Comparison of ENCODE assay signal across 25 mouse cellular contexts in the genomic region with DNA sequence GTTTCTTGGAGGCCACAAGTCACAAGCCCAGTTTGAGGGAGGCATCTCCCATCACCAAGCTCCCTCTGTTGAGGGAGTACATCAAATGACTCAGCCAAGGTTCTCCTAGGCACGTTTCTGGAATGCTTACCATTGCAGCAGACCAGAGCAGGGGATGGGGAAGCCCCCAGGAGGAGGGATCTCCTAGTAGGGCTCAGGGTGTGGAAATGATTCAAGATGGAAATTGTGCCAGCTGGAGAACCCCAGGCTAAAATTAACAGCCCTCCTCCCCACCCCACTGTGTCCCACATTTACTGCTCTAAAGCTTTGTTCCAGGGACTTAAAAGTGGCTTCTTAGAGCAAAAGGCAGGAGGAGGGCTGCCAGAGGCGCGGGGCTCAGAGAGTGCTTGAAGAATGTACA. TPM values are rescaled to one million over a fixed set of nuclear protein-coding genes. Genes with fewer than 3 reads are reported as not detected.
DNase-seq lines count a peak whose midpoint lies in the region; ATAC-seq lines count a peak whose summit lies in the region.
"Had no signal": no experiment of that assay in that cellular context is flagged by ENCODE, and none has a peak within 500 bp of the region (broad histone marks: within the 10 kb centered on the region; RNA-seq: fewer than 3 reads in every experiment).

No protein-coding gene starts in this region.

- no peaks in the 10 kb centered on the region for H3K36me3 ChIP-seq in embryonic facial prominence, embryonic 13.5 days
- no peaks in the 10 kb centered on the region for H3K36me3 ChIP-seq in embryonic facial prominence, embryonic 10.5 days (replicated peaks)
- H3K36me3 ChIP-seq in limb, embryonic 15.5 days, result peaks cover 12% of the 10 kb centered on the region; the same call in 1 of the 2 replicates
- H3K36me3 ChIP-seq: forebrain, embryonic 15.5 days; hindbrain, embryonic 12.5 days; midbrain, embryonic 12.5 days had no signal

- H3K4me2 ChIP-seq in embryonic facial prominence, embryonic 13.5 days, result no peak overlapping the region
- H3K4me2 ChIP-seq in limb, embryonic 15.5 days, result no peak overlapping the region
- H3K4me2 ChIP-seq: forebrain, embryonic 15.5 days; heart, embryonic 11.5 days; hindbrain, embryonic 12.5 days; lung, embryonic 14.5 days; midbrain, embryonic 12.5 days had no signal

- peaks cover 38% of the 10 kb centered on the region for H3K27me3 ChIP-seq in embryonic facial prominence, embryonic 13.5 days
- H3K27me3 ChIP-seq in embryonic facial prominence, embryonic 10.5 days (replicated peaks; ENCODE audit: low read depth, poor library complexity, severe bottlenecking), result peaks cover 42% of the 10 kb centered on the region
- H3K27me3 ChIP-seq in limb, embryonic 15.5 days, result peaks cover 25% of the 10 kb centered on the region
- H3K27me3 ChIP-seq: Patski had no signal

- no peak overlapping the region for H3K4me3 ChIP-seq in embryonic facial prominence, embryonic 13.5 days
- H3K4me3 ChIP-seq in embryonic facial prominence, embryonic 10.5 days, result no peak overlapping the region
- no peak overlapping the region for H3K4me3 ChIP-seq in limb, embryonic 15.5 days
- H3K4me3 ChIP-seq: forebrain, embryonic 15.5 days; hindbrain, embryonic 12.5 days; midbrain, embryonic 12.5 days had no signal

- 36% methylated on average over 3 of the region's 3 CpGs for WGBS in embryonic facial prominence, embryonic 13.5 days
- WGBS in embryonic facial prominence, embryonic 10.5 days, result 48% methylated on average over 3 of the region's 3 CpGs
- WGBS in limb, embryonic 15.5 days, result 15% methylated on average over 3 of the region's 3 CpGs

- intact Hi-C loops in left cerebral cortex, postnatal 14 days (cut with DNase I), result loop anchor here (5.0 kb wide), 1 partner anchor 73 kb away; a partner anchor contains a TSS
- intact Hi-C loops in left cerebral cortex, postnatal 36 days (cut with DNase I), result loop anchor here (5.0 to 10.0 kb wide), 2 partner anchors 80 to 88 kb away; no protein-coding TSS in a partner anchor

- H3K9me3 ChIP-seq in embryonic facial prominence, embryonic 13.5 days, result no peaks in the 10 kb centered on the region
- H3K9me3 ChIP-seq in embryonic facial prominence, embryonic 10.5 days, result no peaks in the 10 kb centered on the region
- H3K9me3 ChIP-seq in limb, embryonic 15.5 days, result no peaks in the 10 kb centered on the region
- H3K9me3 ChIP-seq: forebrain, embryonic 15.5 days; hindbrain, embryonic 12.5 days; midbrain, embryonic 12.5 days had no signal

- peaks cover 15% of the 10 kb centered on the region for H3K4me1 ChIP-seq in embryonic facial prominence, embryonic 13.5 days
- peaks cover 21% of the 10 kb centered on the region for H3K4me1 ChIP-seq in embryonic facial prominence, embryonic 10.5 days
- peaks cover 12% of the 10 kb centered on the region; the same call in 1 of the 2 replicates for H3K4me1 ChIP-seq in limb, embryonic 15.5 days

- ATAC-seq in embryonic facial prominence, embryonic 13.5 days (ENCODE audit: insufficient number of reproducible peaks, insufficient read depth, low FRiP score, low TSS enrichment, low read depth), result no peak
- ATAC-seq in limb, embryonic 15.5 days (ENCODE audit: insufficient number of reproducible peaks, low FRiP score, low TSS enrichment, low read depth), result no peak
- ATAC-seq: forebrain, embryonic 15.5 days; Patski had no signal

- no peak overlapping the region for H3K27ac ChIP-seq in embryonic facial prominence, embryonic 13.5 days
- no peak overlapping the region for H3K27ac ChIP-seq in embryonic facial prominence, embryonic 10.5 days (replicated peaks)
- peak overlapping the region; percentile 57 for H3K27ac ChIP-seq in limb, embryonic 15.5 days
- H3K27ac ChIP-seq: forebrain, embryonic 15.5 days; hindbrain, embryonic 12.5 days; kidney, postnatal 0 days; liver, embryonic 14.5 days; midbrain, embryonic 12.5 days had no signal

- no peak for DNase-seq in embryonic facial prominence, embryonic 10.5 days (ENCODE audit: low spot score)
- peak; percentile 59 to 80 for DNase-seq in left cerebral cortex, postnatal 14 days (ENCODE audit: low spot score in 2 of 2)
- DNase-seq in left cerebral cortex, postnatal 36 days (ENCODE audit: low spot score in 2 of 2), result no peak
- DNase-seq in 3T3-L1 (ENCODE audit: low read depth, low spot score), result peak; percentile 40
- no peak for DNase-seq in cerebellum, adult 11-12 months
- DNase-seq: adrenal gland, postnatal 36 days; cerebellum, adult 18-20 months; cerebellum, postnatal 25 days; heart, postnatal 10 days; kidney, adult 11 months; lung, embryonic 14.5 days; spleen, adult 18-20 months; thymus, postnatal 14 days had no signal

- H3K9ac ChIP-seq in embryonic facial prominence, embryonic 13.5 days, result 0 out of 2 replicates have a peak overlapping the region, but pooled peaks have one; percentile 27
- H3K9ac ChIP-seq in limb, embryonic 15.5 days, result no peak overlapping the region
- H3K9ac ChIP-seq: forebrain, embryonic 15.5 days; hindbrain, embryonic 12.5 days; liver, embryonic 14.5 days; lung, embryonic 14.5 days; midbrain, embryonic 12.5 days had no signal

RNA-seq across cellular contexts. Expression of a gene that starts 3.9 kb away (rescaled TPM):
- 19.9 and 23.5 TPM in 2 replicates for polyA plus RNA-seq in embryonic facial prominence, embryonic 13.5 days (2015; fragmentation: Nextera tagmentation; extraction: Ambion mirVana)
- 9.4 and 11.0 TPM in 2 replicates for polyA plus RNA-seq in embryonic facial prominence, embryonic 10.5 days (2016; fragmentation: Nextera tagmentation; extraction: Ambion mirVana)
- total RNA-seq in left cerebral cortex, postnatal 14 days (2021), result 10 to 100 TPM; 41.7 to 42.6 TPM
- 10 to 100 TPM; 33.3 to 52.7 TPM for total RNA-seq in left cerebral cortex, postnatal 36 days (2021)
- polyA plus RNA-seq in limb, embryonic 15.5 days (2015; fragmentation: Nextera tagmentation; extraction: Ambion mirVana), result 16.9 and 17.9 TPM in 2 replicates

RNA-seq across cellular contexts. Expression of a gene that starts 8.6 kb away (rescaled TPM):
- 10.0 TPM in 2 replicates for polyA plus RNA-seq in embryonic facial prominence, embryonic 13.5 days (2015; fragmentation: Nextera tagmentation; extraction: Ambion mirVana)
- polyA plus RNA-seq in embryonic facial prominence, embryonic 10.5 days (2016; fragmentation: Nextera tagmentation; extraction: Ambion mirVana), result 0.82 and 1.1 TPM in 2 replicates
- total RNA-seq in left cerebral cortex, postnatal 14 days (2021), result 100 to 1,000 TPM; 130 to 142 TPM
- total RNA-seq in left cerebral cortex, postnatal 36 days (2021), result 100 to 1,000 TPM; 179 to 184 TPM
- polyA plus RNA-seq in limb, embryonic 15.5 days (2015; fragmentation: Nextera tagmentation; extraction: Ambion mirVana), result 20.8 and 21.3 TPM in 2 replicates
- total RNA-seq: megakaryocyte, adult 5-6 weeks; monocyte, adult 5-6 weeks; neutrophil, adult 5-6 weeks had no signal
- polyA plus RNA-seq: heart, embryonic 11.5 days had no signal

RNA-seq across cellular contexts. Expression of a gene that starts 34.5 kb away (rescaled TPM):
- 164 and 187 TPM in 2 replicates for polyA plus RNA-seq in embryonic facial prominence, embryonic 13.5 days (2015; fragmentation: Nextera tagmentation; extraction: Ambion mirVana)
- 125 and 137 TPM in 2 replicates for polyA plus RNA-seq in embryonic facial prominence, embryonic 10.5 days (2016; fragmentation: Nextera tagmentation; extraction: Ambion mirVana)
- 10 to 100 TPM; 60.8 to 61.1 TPM for total RNA-seq in left cerebral cortex, postnatal 14 days (2021)
- total RNA-seq in left cerebral cortex, postnatal 36 days (2021), result 10 to 100 TPM; 55.2 to 63.9 TPM
- 141 and 146 TPM in 2 replicates for polyA plus RNA-seq in limb, embryonic 15.5 days (2015; fragmentation: Nextera tagmentation; extraction: Ambion mirVana)

RNA-seq across cellular contexts. Expression of a gene that starts 39.7 kb away (rescaled TPM):
- 124 and 138 TPM in 2 replicates for polyA plus RNA-seq in embryonic facial prominence, embryonic 13.5 days (2015; fragmentation: Nextera tagmentation; extraction: Ambion mirVana)
- polyA plus RNA-seq in embryonic facial prominence, embryonic 10.5 days (2016; fragmentation: Nextera tagmentation; extraction: Ambion mirVana), result 137 and 146 TPM in 2 replicates
- 100 to 1,000 TPM; 140 to 142 TPM for total RNA-seq in left cerebral cortex, postnatal 14 days (2021)
- total RNA-seq in left cerebral cortex, postnatal 36 days (2021), result 100 to 1,000 TPM; 153 to 170 TPM
- polyA plus RNA-seq in limb, embryonic 15.5 days (2015; fragmentation: Nextera tagmentation; extraction: Ambion mirVana), result 146 and 160 TPM in 2 replicates

RNA-seq across cellular contexts. Expression of a gene that starts 44.4 kb away (rescaled TPM):
- 21.7 and 22.7 TPM in 2 replicates for polyA plus RNA-seq in embryonic facial prominence, embryonic 13.5 days (2015; fragmentation: Nextera tagmentation; extraction: Ambion mirVana)
- polyA plus RNA-seq in embryonic facial prominence, embryonic 10.5 days (2016; fragmentation: Nextera tagmentation; extraction: Ambion mirVana), result 15.9 and 17.8 TPM in 2 replicates
- 1 to 10 TPM; 5.7 to 9.0 TPM for total RNA-seq in left cerebral cortex, postnatal 14 days (2021)
- 10 to 100 TPM in 1 of 2 experiments, 1 to 10 TPM in 1; 8.3 to 13.4 TPM for total RNA-seq in left cerebral cortex, postnatal 36 days (2021)
- 9.9 and 12.4 TPM in 2 replicates for polyA plus RNA-seq in limb, embryonic 15.5 days (2015; fragmentation: Nextera tagmentation; extraction: Ambion mirVana)

Comparison
In these comparisons a context has a peak if more than half of its experiments do, and no peak if none do; other contexts are left out.
1. DNase-seq: peak in left cerebral cortex, postnatal 14 days (2 of 2) and 3T3-L1 (single experiment); none in embryonic facial prominence, embryonic 10.5 days (single experiment), left cerebral cortex, postnatal 36 days (0 of 2) and cerebellum, adult 11-12 months (single experiment).